In genomic region chr13:97668910-97669309, GRCm38 (mm10) we compare ENCODE assay signal across 10 mouse cellular contexts.
DNase-seq lines count a peak whose midpoint lies in the region; ATAC-seq and TF ChIP-seq lines count a peak whose summit lies in the region.
"Had no signal": no experiment of that assay in that cellular context is flagged by ENCODE, and none has a peak within 500 bp of the region (broad histone marks: within the 10 kb centered on the region; RNA-seq: fewer than 3 reads in every experiment).

No protein-coding gene starts in this region.

- DNase-seq in kidney, adult 11 months, result peak; percentile 17
- DNase-seq in kidney, postnatal 4 days, result no peak
- DNase-seq in midbrain, embryonic 14.5 days, result peak; percentile 55
- no peak for DNase-seq in midbrain, embryonic 10.5 days (ENCODE audit: low spot score)
- DNase-seq in midbrain, postnatal 0 days (ENCODE audit: low spot score), result peak; percentile 40
- DNase-seq: right cerebral cortex, adult 18-20 months had no signal

- H3K36me3 ChIP-seq in midbrain, embryonic 14.5 days (ENCODE audit: control insufficient read depth, insufficient read depth, low read length), result no peaks in the 10 kb centered on the region
- H3K36me3 ChIP-seq in midbrain, embryonic 10.5 days, result no peaks in the 10 kb centered on the region
- no peaks in the 10 kb centered on the region for H3K36me3 ChIP-seq in midbrain, postnatal 0 days (ENCODE audit: insufficient read depth, low read length)
- H3K36me3 ChIP-seq: heart, embryonic 12.5 days; liver, embryonic 15.5 days had no signal

- TF ChIP-seq CTCF in embryonic fibroblast, embryonic 13.5 days (IDR thresholded peaks at IDR 0.05; ENCODE audit: borderline replicate concordance, insufficient read depth, low read length), result no peak
- no peak for TF ChIP-seq CTCF in midbrain, postnatal 0 days (IDR thresholded peaks at IDR 0.05)

- no peaks in the 10 kb centered on the region for H3K9me3 ChIP-seq in midbrain, embryonic 14.5 days (ENCODE audit: control insufficient read depth, low read length)
- H3K9me3 ChIP-seq in midbrain, embryonic 10.5 days (replicated peaks), result no peaks in the 10 kb centered on the region
- no peaks in the 10 kb centered on the region for H3K9me3 ChIP-seq in midbrain, postnatal 0 days (ENCODE audit: low read length)
- H3K9me3 ChIP-seq: heart, embryonic 12.5 days; liver, embryonic 15.5 days had no signal

- no peak overlapping the region for H3K4me3 ChIP-seq in midbrain, embryonic 14.5 days (replicated peaks; ENCODE audit: low read depth, low read length)
- H3K4me3 ChIP-seq in midbrain, embryonic 10.5 days, result no peak overlapping the region
- no peak overlapping the region for H3K4me3 ChIP-seq in embryonic fibroblast, embryonic 13.5 days (ENCODE audit: insufficient read depth, low read length)
- H3K4me3 ChIP-seq in midbrain, postnatal 0 days (ENCODE audit: low read depth, low read length), result no peak overlapping the region
- H3K4me3 ChIP-seq: heart, embryonic 12.5 days; liver, embryonic 15.5 days had no signal

- no peak for TF ChIP-seq POLR2A in embryonic fibroblast, embryonic 13.5 days (IDR thresholded peaks at IDR 0.05; ENCODE audit: low read depth, low read length)

- H3K9ac ChIP-seq in midbrain, embryonic 14.5 days (replicated peaks; ENCODE audit: low read length), result no peak overlapping the region
- H3K9ac ChIP-seq in midbrain, postnatal 0 days (replicated peaks; ENCODE audit: low read length, poor library complexity, severe bottlenecking), result no peak overlapping the region
- H3K9ac ChIP-seq: heart, embryonic 12.5 days; liver, embryonic 15.5 days had no signal

- WGBS in midbrain, embryonic 14.5 days, result 47% methylated on average over 5 of the region's 5 CpGs
- 74% methylated on average over 5 of the region's 5 CpGs for WGBS in midbrain, embryonic 10.5 days
- 30% methylated on average over 5 of the region's 5 CpGs for WGBS in midbrain, postnatal 0 days

- ATAC-seq in midbrain, embryonic 14.5 days (ENCODE audit: low FRiP score, low TSS enrichment), result no peak
- no peak for ATAC-seq in midbrain, postnatal 0 days (ENCODE audit: low FRiP score)
- no peak for ATAC-seq in CD4-positive, CD25-positive, alpha-beta regulatory T cell, adult 4 months

- H3K4me2 ChIP-seq in midbrain, embryonic 14.5 days (ENCODE audit: low read length), result no peak overlapping the region
- no peak overlapping the region for H3K4me2 ChIP-seq in midbrain, postnatal 0 days (ENCODE audit: low read depth, low read length, poor library complexity, severe bottlenecking)
- H3K4me2 ChIP-seq: heart, embryonic 12.5 days; liver, embryonic 15.5 days had no signal

- H3K27ac ChIP-seq in midbrain, embryonic 14.5 days (replicated peaks; ENCODE audit: low read depth, low read length), result peak overlapping the region; percentile 21; the same call in 1 of the 2 replicates
- no peak overlapping the region for H3K27ac ChIP-seq in midbrain, embryonic 10.5 days (replicated peaks)
- 0 out of 2 replicates have a peak overlapping the region, but pooled peaks have one; percentile 18 for H3K27ac ChIP-seq in embryonic fibroblast, embryonic 13.5 days (ENCODE audit: insufficient read depth, low read length)
- H3K27ac ChIP-seq in midbrain, postnatal 0 days (ENCODE audit: low read depth, low read length), result no peak overlapping the region
- H3K27ac ChIP-seq: liver, embryonic 15.5 days had no signal

- H3K4me1 ChIP-seq in midbrain, embryonic 14.5 days (ENCODE audit: control insufficient read depth, insufficient read depth, low read length), result peaks cover 25% of the 10 kb centered on the region
- H3K4me1 ChIP-seq in midbrain, embryonic 10.5 days, result peaks cover 31% of the 10 kb centered on the region
- H3K4me1 ChIP-seq in embryonic fibroblast, embryonic 13.5 days (ENCODE audit: control insufficient read depth, insufficient read depth, low read length), result peaks cover 6% of the 10 kb centered on the region; the same call in 1 of the 2 replicates
- H3K4me1 ChIP-seq in midbrain, postnatal 0 days (ENCODE audit: insufficient read depth, low read length), result peaks cover 10% of the 10 kb centered on the region; the same call in 1 of the 2 replicates
- H3K4me1 ChIP-seq: liver, embryonic 15.5 days had no signal

- H3K27me3 ChIP-seq in midbrain, embryonic 14.5 days (ENCODE audit: control insufficient read depth, insufficient read depth, low read length), result no peaks in the 10 kb centered on the region
- H3K27me3 ChIP-seq in midbrain, embryonic 10.5 days (ENCODE audit: low read depth, poor library complexity, severe bottlenecking), result peaks cover 19% of the 10 kb centered on the region
- no peaks in the 10 kb centered on the region for H3K27me3 ChIP-seq in midbrain, postnatal 0 days (ENCODE audit: insufficient read depth, low read length)
- H3K27me3 ChIP-seq: heart, embryonic 12.5 days had no signal

Comparison
In these comparisons a context has a peak if more than half of its experiments do, and no peak if none do; other contexts are left out.
1. DNase-seq: peak in kidney, adult 11 months (single experiment), midbrain, embryonic 14.5 days (single experiment) and midbrain, postnatal 0 days (single experiment); none in kidney, postnatal 4 days (0 of 2) and midbrain, embryonic 10.5 days (single experiment).
2. H3K27ac ChIP-seq: peak in midbrain, embryonic 14.5 days (single experiment) and embryonic fibroblast, embryonic 13.5 days (single experiment); none in midbrain, embryonic 10.5 days (single experiment) and midbrain, postnatal 0 days (single experiment).